Mouse (Mus musculus): ENCODE data around the gene Prkca.

- TF ChIP-seq CTCF (IDR thresholded peaks at IDR 0.05; ENCODE audit: extremely low read depth, insufficient read depth, low read length) (no peak), POLR2A (IDR thresholded peaks at IDR 0.05; ENCODE audit: extremely low read depth, insufficient read depth, low read length) (no peak)
These were observed 448.1 kb downstream of the Prkca start for GRCm38 (mm10) chr11:107895635-107896034.
